Mouse (Mus musculus) forebrain, embryonic 16.5 days (tissue): ENCODE measurements around the gene Lmntd1. TPM values are rescaled to one million over a fixed set of nuclear protein-coding genes. Genes with fewer than 3 reads are reported as not detected.
A peak's percentile ranks its signal among the peaks of the same experiment; 100 is the strongest.

ENCODE experiments used
- ATAC-seq: fragments of 200-750 bp; cut with Nextera tagmentation; 2 replicates; pipeline ENCODE4 v1.8.0; 2017; ENCODE audit warnings: mild to moderate bottlenecking, moderate library complexity
- H3K27ac ChIP-seq: fragments of 300-500 bp; sonication (generic); 2 replicates; pipeline ENCODE4 v1.5.1; 2014; ENCODE audit warnings: low read length, control low read depth
- H3K27me3 ChIP-seq: fragments of 300-500 bp; sonication (generic); replicated peaks from 2 replicates; pipeline ENCODE4 v1.6.1; 2014; ENCODE audit warnings: low read length; ENCODE audit not compliant: control insufficient read depth, insufficient read depth
- H3K36me3 ChIP-seq: fragments of 300-500 bp; sonication (generic); 2 replicates; pipeline ENCODE4 v1.6.1; 2014; ENCODE audit not compliant: control insufficient read depth, insufficient read depth
- H3K4me1 ChIP-seq: fragments of 300-500 bp; sonication (generic); replicated peaks from 2 replicates; pipeline ENCODE4 v1.6.1; 2014; ENCODE audit warnings: low read length; ENCODE audit not compliant: control insufficient read depth, insufficient read depth
- H3K4me2 ChIP-seq: fragments of 300-500 bp; sonication (generic); 2 replicates; pipeline ENCODE4 v1.6.1; 2014; ENCODE audit warnings: mild to moderate bottlenecking, low read length, control low read depth
- H3K4me3 ChIP-seq: fragments of 300-500 bp; sonication (generic); replicated peaks from 2 replicates; pipeline ENCODE4 v1.5.1; 2014; ENCODE audit warnings: mild to moderate bottlenecking, low read length, control low read depth
- H3K9ac ChIP-seq: fragments of 300-500 bp; sonication (generic); replicated peaks from 2 replicates; pipeline ENCODE4 v1.6.1; 2014; ENCODE audit warnings: low read depth, low read length, control low read depth
- H3K9me3 ChIP-seq: fragments of 300-500 bp; sonication (generic); 2 replicates; pipeline ENCODE4 v1.6.1; 2016; ENCODE audit warnings: low read length; ENCODE audit not compliant: control insufficient read depth
- WGBS: fragments of 180-500 bp; shearing (Covaris S2); extraction: QIAGEN DNeasy Blood & Tissue Kit; methylation state at CpG from one replicate; pipeline ENCODE4 v1.1.7; 2014; 5-methylcytosine and 5-hydroxymethylcytosine counted together
- polyA plus RNA-seq: library from polyadenylated mRNA; unstranded; fragments of >200 nt; fragmentation: Nextera tagmentation; extraction: Ambion mirVana; gene quantifications from 2 replicates; pipeline ENCODE4 v1.2.1, GENCODE M21; 2015

The Lmntd1 gene
- polyA plus RNA-seq, 1 experiment from 2014 or later, result 0.73 TPM

DNA sequence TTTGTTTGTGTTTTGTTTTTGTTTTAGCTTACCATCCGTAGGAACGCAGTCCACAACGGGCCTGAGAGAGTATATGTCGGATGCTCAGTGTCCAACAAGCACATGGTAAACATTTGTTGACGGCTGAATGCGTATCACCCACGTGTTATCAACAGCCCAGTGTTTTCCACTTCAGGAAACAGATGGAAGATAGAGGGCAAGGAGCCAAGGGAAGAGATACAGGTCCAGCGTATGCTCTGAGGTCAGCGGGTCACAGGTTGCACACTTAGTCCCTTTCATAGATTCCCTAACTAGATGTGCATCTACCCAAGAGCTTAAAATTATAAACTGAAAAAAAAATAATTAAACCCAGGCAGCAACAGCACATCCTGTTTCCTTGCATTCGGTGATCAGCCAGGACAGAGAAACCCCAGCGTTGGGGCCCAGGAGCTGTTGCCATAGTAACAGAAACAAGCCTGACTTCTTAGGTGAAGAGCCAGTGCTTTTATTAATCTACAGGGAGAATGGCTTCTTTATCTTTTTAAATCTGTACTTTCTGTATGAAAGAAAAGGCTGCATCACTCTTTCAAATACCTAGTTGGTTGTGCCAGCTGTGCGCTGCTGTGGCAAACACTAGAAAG is 128.0 kb downstream of the Lmntd1 start:
- H3K4me2 ChIP-seq, result no peak overlapping the region
- H3K36me3 ChIP-seq, result no peaks in the 10 kb centered on the region
- no peaks in the 10 kb centered on the region for H3K27me3 ChIP-seq
- peak overlapping the region; percentile 36; the same call in 1 of the 2 replicates for H3K27ac ChIP-seq
- H3K9ac ChIP-seq, result no peak overlapping the region
- no peak for ATAC-seq
- WGBS, result 45% methylated on average over 12 of the region's 12 CpGs
- no peak overlapping the region for H3K4me3 ChIP-seq
- no peaks in the 10 kb centered on the region for H3K9me3 ChIP-seq
- peaks cover 37% of the 10 kb centered on the region for H3K4me1 ChIP-seq

DNA sequence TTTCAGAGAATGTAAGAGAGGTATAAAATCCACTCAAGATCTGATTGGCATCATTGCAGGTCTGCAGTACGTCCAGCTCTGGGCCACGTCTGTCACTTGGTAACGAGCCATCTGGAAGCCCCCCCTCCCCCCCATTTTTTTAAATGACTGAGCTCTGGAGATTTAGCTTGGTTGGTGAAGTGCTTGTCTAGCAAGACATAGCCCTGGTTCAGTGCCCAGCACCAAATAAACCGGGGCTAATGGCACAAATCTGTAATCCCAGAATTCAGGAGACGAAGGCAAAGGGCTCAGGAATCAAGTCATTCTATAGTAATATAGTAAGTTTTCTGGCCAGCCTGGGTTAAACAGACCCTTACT is 130.8 kb downstream of the Lmntd1 start:
- no peaks in the 10 kb centered on the region for H3K27me3 ChIP-seq
- H3K9me3 ChIP-seq, result no peaks in the 10 kb centered on the region
- H3K36me3 ChIP-seq, result no peaks in the 10 kb centered on the region
- H3K4me2 ChIP-seq, result no peak overlapping the region
- H3K4me1 ChIP-seq, result peaks cover 37% of the 10 kb centered on the region
- no peak overlapping the region for H3K9ac ChIP-seq
- WGBS, result 21% methylated on average over 5 of the region's 5 CpGs
- H3K27ac ChIP-seq, result 0 out of 2 replicates have a peak overlapping the region, but pooled peaks have one; percentile 3
- ATAC-seq, result peak; percentile 45
- no peak overlapping the region for H3K4me3 ChIP-seq

GRCm38 (mm10) chr6:145482656-145483317 is 131.3 kb downstream of the Lmntd1 start:
- Histone ChIP-seq H3K27me3 (no peaks in the 10 kb centered on the region), H3K4me3 (no peak overlapping the region), H3K9ac (no peak overlapping the region), H3K36me3 (no peaks in the 10 kb centered on the region), H3K4me2 (no peak overlapping the region), H3K4me1 (peaks cover 34% of the 10 kb centered on the region), H3K9me3 (no peaks in the 10 kb centered on the region), H3K27ac (0 out of 2 replicates have a peak overlapping the region, but pooled peaks have one; percentile 3)
- WGBS, result 77% methylated on average over 17 of the region's 17 CpGs
- peak; percentile 4; the same call in 1 of the 2 replicates for ATAC-seq

- Histone ChIP-seq H3K9ac (no peak overlapping the region), H3K27me3 (no peaks in the 10 kb centered on the region), H3K4me2 (no peak overlapping the region), H3K4me1 (peaks cover 34% of the 10 kb centered on the region), H3K4me3 (no peak overlapping the region), H3K36me3 (no peaks in the 10 kb centered on the region), H3K27ac (no peak overlapping the region), H3K9me3 (no peaks in the 10 kb centered on the region)
- peak; percentile 84 for ATAC-seq
- WGBS, result 12% methylated on average over 15 of the region's 15 CpGs
Measured at GRCm38 (mm10) chr6:145481938-145482337, 132.2 kb downstream of the Lmntd1 start.

GRCm38 (mm10) chr6:145478821-145479271 is 135.3 kb downstream of the Lmntd1 start:
- H3K4me2 ChIP-seq, result no peak overlapping the region
- no peak overlapping the region for H3K27ac ChIP-seq
- 87% methylated on average over 4 of the region's 4 CpGs for WGBS
- no peaks in the 10 kb centered on the region for H3K9me3 ChIP-seq
- H3K27me3 ChIP-seq, result no peaks in the 10 kb centered on the region
- peaks cover 21% of the 10 kb centered on the region for H3K4me1 ChIP-seq
- no peak overlapping the region for H3K4me3 ChIP-seq
- no peak for ATAC-seq
- no peaks in the 10 kb centered on the region for H3K36me3 ChIP-seq
- H3K9ac ChIP-seq, result no peak overlapping the region

GRCm38 (mm10) chr6:145477367-145477905 is 136.7 kb downstream of the Lmntd1 start:
- Histone ChIP-seq H3K27me3 (no peaks in the 10 kb centered on the region), H3K9me3 (no peaks in the 10 kb centered on the region), H3K4me2 (no peak overlapping the region), H3K36me3 (no peaks in the 10 kb centered on the region), H3K4me3 (no peak overlapping the region), H3K4me1 (peaks cover 7% of the 10 kb centered on the region; the same call in 1 of the 2 replicates), H3K27ac (no peak overlapping the region), H3K9ac (no peak overlapping the region)
- 78% methylated on average over 10 of the region's 10 CpGs for WGBS
- ATAC-seq, result no peak

GRCm38 (mm10) chr6:145471638-145472247 is 142.4 kb downstream of the Lmntd1 start:
- 22% methylated on average over 11 of the region's 11 CpGs for WGBS
- Histone ChIP-seq H3K4me1 (peaks cover 13% of the 10 kb centered on the region), H3K36me3 (no peaks in the 10 kb centered on the region), H3K27ac (no peak overlapping the region), H3K4me2 (no peak overlapping the region), H3K9ac (no peak overlapping the region), H3K9me3 (no peaks in the 10 kb centered on the region), H3K27me3 (no peaks in the 10 kb centered on the region), H3K4me3 (no peak overlapping the region)
- ATAC-seq, result peak; percentile 34; the same call in 1 of the 2 replicates

DNA sequence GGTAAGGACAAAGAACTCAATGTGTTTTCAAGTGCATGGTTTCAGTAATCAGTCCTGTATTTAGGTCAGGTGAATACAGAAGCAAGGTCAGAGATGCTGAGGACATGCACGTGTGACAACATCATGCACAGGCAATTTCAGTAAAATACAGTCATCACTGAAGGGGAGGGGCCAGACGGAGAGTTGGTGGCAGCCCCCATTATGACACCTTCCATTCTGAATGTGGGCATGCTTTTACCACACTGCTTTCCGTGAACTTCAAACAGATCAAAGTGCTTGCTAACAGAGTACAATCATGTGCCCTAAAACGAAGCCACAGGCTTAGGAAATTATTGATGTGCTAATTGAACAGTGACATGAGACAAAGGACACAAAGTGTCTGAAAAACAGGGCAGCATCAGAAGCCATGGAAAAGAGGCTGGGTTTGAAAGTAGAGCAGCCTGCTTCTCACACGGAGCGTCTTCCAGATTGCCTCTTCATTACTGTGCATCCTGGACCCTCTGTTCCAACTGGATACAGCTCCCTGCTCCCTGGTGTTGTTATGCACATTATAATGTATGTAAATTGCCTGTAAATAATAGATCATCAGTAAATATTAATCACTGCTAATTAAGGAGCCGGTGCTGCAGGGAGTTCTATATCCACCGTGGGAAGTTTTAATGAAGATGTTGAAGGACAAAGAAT is 144.7 kb downstream of the Lmntd1 start:
- Histone ChIP-seq H3K36me3 (no peaks in the 10 kb centered on the region), H3K27ac (no peak overlapping the region), H3K4me3 (no peak overlapping the region), H3K4me2 (no peak overlapping the region), H3K9me3 (no peaks in the 10 kb centered on the region), H3K27me3 (no peaks in the 10 kb centered on the region), H3K9ac (no peak overlapping the region), H3K4me1 (peaks cover 13% of the 10 kb centered on the region)
- ATAC-seq, result peak; percentile 2; the same call in 1 of the 2 replicates
- 11% methylated on average over 8 of the region's 8 CpGs for WGBS

DNA sequence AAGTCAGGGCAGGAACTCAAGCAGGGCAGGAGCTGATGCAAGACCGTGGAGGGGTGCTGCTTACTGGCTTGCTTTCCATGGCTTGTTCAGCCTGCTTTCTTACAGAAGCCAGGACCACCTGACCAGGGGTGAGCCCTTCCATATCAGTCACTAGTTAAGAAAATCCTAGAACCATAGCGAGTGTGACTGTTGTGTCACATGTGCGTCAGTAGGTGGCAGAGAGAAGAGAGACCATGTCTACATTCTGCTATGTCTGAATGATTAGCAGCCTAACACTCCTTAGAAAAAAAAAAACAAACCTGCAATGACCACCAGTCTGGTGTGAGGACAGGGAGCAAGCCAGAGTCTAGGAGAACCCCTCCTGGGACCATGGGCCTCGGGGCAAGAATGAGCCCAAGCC is 150.1 kb downstream of the Lmntd1 start:
- H3K9me3 ChIP-seq, result no peaks in the 10 kb centered on the region
- no peak overlapping the region for H3K4me2 ChIP-seq
- WGBS, result 87% methylated on average over 4 of the region's 4 CpGs

More for the DNA sequence above, 150.1 kb downstream of the Lmntd1 start:
- H3K27ac ChIP-seq, result no peak overlapping the region
- H3K27me3 ChIP-seq, result no peaks in the 10 kb centered on the region
- no peaks in the 10 kb centered on the region for H3K36me3 ChIP-seq
- no peak overlapping the region for H3K9ac ChIP-seq
- H3K4me1 ChIP-seq, result peaks cover under 1% of the 10 kb centered on the region; the same call in 1 of the 2 replicates
- H3K4me3 ChIP-seq, result no peak overlapping the region
- no peak for ATAC-seq
